Mouse (Mus musculus): Measurements from ENCODE around the gene Ost4. TPM values are rescaled to one million over a fixed set of nuclear protein-coding genes. Genes with fewer than 3 reads are reported as not detected.

Gene Ost4
- total and polyA plus RNA-seq, 3 experiments = 220 to 478 (median 321) TPM

DNA sequence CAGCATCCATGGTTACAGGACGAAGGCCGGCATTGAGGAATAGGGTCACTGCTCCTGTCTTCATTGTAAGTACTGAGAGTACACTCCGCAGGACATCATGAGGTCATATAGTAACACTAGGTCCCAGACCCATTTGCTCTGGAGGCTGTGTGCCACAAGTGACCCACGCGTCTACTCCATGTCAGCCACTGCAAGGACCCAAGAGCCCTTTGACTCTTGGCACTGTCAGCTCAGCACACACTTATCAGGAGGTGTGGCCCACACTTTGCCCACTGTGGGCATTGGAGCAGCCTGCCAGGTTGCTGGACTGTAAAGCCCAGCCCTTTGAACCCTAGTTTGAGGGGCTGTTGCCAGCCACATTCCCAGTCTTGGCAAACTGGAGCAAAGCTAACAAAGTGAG lies 17.6 kb upstream of the Ost4 start:
- Histone ChIP-seq H3K9ac (ENCODE audit: control insufficient read depth, low read depth, low read length, poor library complexity, severe bottlenecking) (no peak overlapping the region), H3K4me3 (ENCODE audit: control insufficient read depth in 1 of 2, insufficient read depth in 1 of 2, low read depth in 2 of 2, low read length in 2 of 2) (no peak overlapping the region), H3K9me3 (replicated peaks; ENCODE audit: insufficient read depth, low read length) (no peaks in the 10 kb centered on the region), H3K27me3 (ENCODE audit: control insufficient read depth in 1 of 2, insufficient read depth in 2 of 2, low read length in 2 of 2) (no peaks in the 10 kb centered on the region), H3K79me2 (ENCODE audit: control insufficient read depth, insufficient read depth, low read length, poor library complexity) (peaks cover 14% of the 10 kb centered on the region), H3K27ac (ENCODE audit: control insufficient read depth, low read depth, low read length) (no peak overlapping the region), H3K36me3 (ENCODE audit: control insufficient read depth in 1 of 2, insufficient read depth in 2 of 2, low read length in 2 of 2) (peaks cover 0 to 2% of the 10 kb centered on the region in 2 experiments; a peak in 1 of 4 replicates), H3K4me1 (ENCODE audit: control insufficient read depth in 1 of 2, insufficient read depth in 2 of 2, low read length in 2 of 2) (peaks cover 5 to 10% of the 10 kb centered on the region in 2 experiments; a peak in 3 of 4 replicates)
- TF ChIP-seq ETS1 (IDR thresholded peaks at IDR 0.05; ENCODE audit: low read depth, low read length) (no peak), KAT2A (conservative IDR thresholded peaks at IDR 0.05; ENCODE audit: low read depth, low read length) (no peak), UBTF (IDR thresholded peaks at IDR 0.05; ENCODE audit: borderline replicate concordance, insufficient read depth, low read depth, low read length) (no peak), CHD1 (IDR thresholded peaks at IDR 0.05; ENCODE audit: low read depth, low read length) (no peak), NELFE (IDR thresholded peaks at IDR 0.05; ENCODE audit: low read depth, low read length) (no peak), MYB (IDR thresholded peaks at IDR 0.05; ENCODE audit: low read depth, low read length) (no peak), POLR2AphosphoS5 (IDR thresholded peaks at IDR 0.05; ENCODE audit: borderline replicate concordance, low read depth, low read length) (no peak), RAD21 (IDR thresholded peaks at IDR 0.05; ENCODE audit: low read depth, low read length) (no peak), ELF1 (IDR thresholded peaks at IDR 0.05; ENCODE audit: low read depth, low read length) (no peak), USF2 (IDR thresholded peaks at IDR 0.05; ENCODE audit: borderline replicate concordance in 1 of 2, insufficient read depth in 1 of 2, low read depth in 1 of 2, low read length in 2 of 2) (no peak), MAZ (IDR thresholded peaks at IDR 0.05; ENCODE audit: low read depth, low read length) (no peak), GABPA (IDR thresholded peaks at IDR 0.05; ENCODE audit: low read depth, low read length) (no peak), TCF12 (IDR thresholded peaks at IDR 0.05; ENCODE audit: low read depth, low read length) (no peak), SMC3 (IDR thresholded peaks at IDR 0.05; ENCODE audit: low read depth, low read length) (no peak), HCFC1 (IDR thresholded peaks at IDR 0.05; ENCODE audit: low read depth, low read length) (no peak), MAX (IDR thresholded peaks at IDR 0.05; ENCODE audit: low read length) (no peak), TAL1 (IDR thresholded peaks at IDR 0.05; ENCODE audit: low read length) (no peak), USF1 (IDR thresholded peaks at IDR 0.05; ENCODE audit: low read depth, low read length) (no peak), ZNF384 (IDR thresholded peaks at IDR 0.05; ENCODE audit: low read depth, low read length) (no peak)
- DNase-seq (ENCODE audit: low read depth, low spot score) = no peak

GRCm38 (mm10) chr5:30924614-30925013 lies 17.0 kb upstream of the Ost4 start:
- Histone ChIP-seq H3K9ac (ENCODE audit: control insufficient read depth, low read depth, low read length, poor library complexity, severe bottlenecking) (no peak overlapping the region), H3K4me1 (ENCODE audit: control insufficient read depth in 1 of 2, insufficient read depth in 2 of 2, low read length in 2 of 2) (peaks cover 5 to 11% of the 10 kb centered on the region in 2 experiments; a peak in 3 of 4 replicates), H3K79me2 (ENCODE audit: control insufficient read depth, insufficient read depth, low read length, poor library complexity) (peaks cover 14% of the 10 kb centered on the region), H3K4me3 (ENCODE audit: control insufficient read depth in 1 of 2, insufficient read depth in 1 of 2, low read depth in 2 of 2, low read length in 2 of 2) (no peak overlapping the region), H3K27me3 (ENCODE audit: control insufficient read depth in 1 of 2, insufficient read depth in 2 of 2, low read length in 2 of 2) (no peaks in the 10 kb centered on the region), H3K36me3 (ENCODE audit: control insufficient read depth in 1 of 2, insufficient read depth in 2 of 2, low read length in 2 of 2) (peaks cover 0 to 2% of the 10 kb centered on the region in 2 experiments; a peak in 1 of 4 replicates), H3K9me3 (replicated peaks; ENCODE audit: insufficient read depth, low read length) (no peaks in the 10 kb centered on the region), H3K27ac (ENCODE audit: control insufficient read depth, low read depth, low read length) (no peak overlapping the region)
- DNase-seq (ENCODE audit: low read depth, low spot score) = no peak
- TF ChIP-seq MAZ (IDR thresholded peaks at IDR 0.05; ENCODE audit: low read depth, low read length) (no peak), USF1 (IDR thresholded peaks at IDR 0.05; ENCODE audit: low read depth, low read length) (no peak), MAFK (IDR thresholded peaks at IDR 0.05; ENCODE audit: borderline replicate concordance, low read depth, low read length) (no peak), USF2 (IDR thresholded peaks at IDR 0.05; ENCODE audit: borderline replicate concordance in 1 of 2, insufficient read depth in 1 of 2, low read depth in 1 of 2, low read length in 2 of 2) (no peak), JUND (IDR thresholded peaks at IDR 0.05; ENCODE audit: low read depth, low read length) (no peak)
